Mouse (Mus musculus): ENCODE results near the gene Ccl19.
"Not testable (repeated sequence)": the region's sequence is repeated elsewhere in the genome, so short reads cannot be mapped to it uniquely, and the experiment has no call there.

The Ccl19 gene

DNA sequence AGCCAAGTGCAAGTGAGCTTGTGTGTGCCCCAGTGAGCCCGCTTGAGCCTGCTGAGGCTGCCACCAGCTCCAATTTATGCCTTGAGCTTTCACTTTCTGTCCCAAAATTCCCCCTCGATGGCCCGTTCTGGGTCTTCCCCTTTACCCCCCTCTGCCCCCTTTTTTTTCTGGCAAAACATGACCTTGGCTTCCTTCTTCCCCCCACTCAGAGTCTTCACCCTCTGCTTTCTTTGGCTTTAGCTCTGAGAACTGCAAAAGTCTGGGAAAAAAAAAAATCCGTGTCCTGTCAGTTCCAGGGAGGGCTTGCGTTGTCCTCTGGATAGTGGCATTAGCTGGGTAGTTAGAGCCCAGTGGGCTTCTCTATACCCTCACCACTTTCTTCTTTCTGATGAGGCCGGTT lies at the start of gene Ccl19:
Gene Ccl19, minus strand, starts transcription at position 101 of the 400 bp plus-strand sequence.
- not testable (repeated sequence) for DNase-seq (ENCODE audit: low spot score)

DNA sequence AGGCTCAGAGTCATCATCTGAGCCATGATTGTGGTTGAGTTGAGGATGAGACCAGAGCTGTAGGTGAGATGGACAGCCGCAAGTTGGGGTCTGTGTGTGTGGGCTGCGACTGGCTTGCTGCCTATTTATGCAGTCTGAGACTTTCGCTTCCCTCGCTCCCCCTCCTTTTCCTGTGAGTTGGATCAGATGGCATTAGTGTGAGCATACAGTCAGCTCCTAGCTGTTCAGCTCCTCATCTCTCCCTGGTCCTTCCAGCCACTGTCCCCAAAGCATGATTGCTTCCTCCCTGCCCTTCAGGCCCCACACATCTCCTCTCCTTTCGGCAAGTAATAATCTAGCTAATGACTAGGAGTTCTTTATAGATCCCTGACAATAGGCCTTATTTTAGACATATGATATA lies 17.5 kb upstream of the Ccl19 start, which contains the start of gene Ccl21a:
Gene Ccl21a, minus strand, starts transcription at position 101 of the 400 bp plus-strand sequence.
- not testable (repeated sequence) for DNase-seq (ENCODE audit: low spot score)

DNA sequence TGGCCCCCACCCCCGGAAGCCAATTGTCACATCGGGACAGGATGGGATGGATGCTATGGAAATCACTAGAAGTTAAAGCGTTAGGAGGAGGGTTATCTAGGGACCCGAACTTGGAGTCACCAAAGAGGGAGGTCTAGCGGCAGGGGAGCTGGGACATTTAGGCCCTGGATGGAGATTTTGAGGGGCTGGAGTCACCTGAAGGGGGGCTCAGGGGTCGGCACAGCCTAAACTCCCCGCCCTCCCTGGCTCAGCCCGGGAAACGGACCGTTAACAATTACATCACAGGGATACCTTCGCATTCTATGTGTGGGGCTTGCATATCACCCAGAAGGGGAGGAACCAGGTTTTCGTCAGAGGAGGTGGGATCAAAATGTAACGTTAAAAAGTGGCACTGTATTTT lies 21.1 kb downstream of the Ccl19 start, which contains the start of gene 4930578G10Rik:
Gene 4930578G10Rik, plus strand, starts transcription at position 301 of the 400 bp plus-strand sequence.
- DNase-seq (ENCODE audit: low spot score), result not testable (repeated sequence)
